Mouse (Mus musculus): ENCODE results near the gene AU021092. TPM values are rescaled to one million over a fixed set of nuclear protein-coding genes. Genes with fewer than 3 reads are reported as not detected.

AU021092 gene
- total RNA-seq (2023), result not detected

DNA sequence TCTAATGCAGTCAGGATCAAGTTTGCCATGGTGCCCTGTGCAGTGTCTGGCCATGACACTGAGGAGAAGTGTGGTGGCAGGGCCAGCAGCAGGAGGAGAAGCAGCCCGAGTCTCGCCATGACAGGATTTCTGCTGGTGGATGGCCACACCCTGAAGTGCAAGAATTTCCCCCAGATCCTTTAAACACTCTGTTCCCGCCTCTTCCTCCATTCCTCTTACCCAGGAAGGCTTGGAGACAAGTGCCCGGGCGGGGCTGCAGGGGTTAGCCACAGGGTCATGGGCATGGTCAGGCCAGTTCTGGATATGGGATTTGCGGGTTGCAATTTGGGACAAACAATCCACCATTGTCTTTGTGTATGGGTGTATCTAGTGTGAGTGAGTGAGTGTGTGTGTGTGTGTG lies at the start of gene AU021092:
AU021092 (minus strand) TSS at position 160 of the 400 bp plus-strand sequence.

DNA sequence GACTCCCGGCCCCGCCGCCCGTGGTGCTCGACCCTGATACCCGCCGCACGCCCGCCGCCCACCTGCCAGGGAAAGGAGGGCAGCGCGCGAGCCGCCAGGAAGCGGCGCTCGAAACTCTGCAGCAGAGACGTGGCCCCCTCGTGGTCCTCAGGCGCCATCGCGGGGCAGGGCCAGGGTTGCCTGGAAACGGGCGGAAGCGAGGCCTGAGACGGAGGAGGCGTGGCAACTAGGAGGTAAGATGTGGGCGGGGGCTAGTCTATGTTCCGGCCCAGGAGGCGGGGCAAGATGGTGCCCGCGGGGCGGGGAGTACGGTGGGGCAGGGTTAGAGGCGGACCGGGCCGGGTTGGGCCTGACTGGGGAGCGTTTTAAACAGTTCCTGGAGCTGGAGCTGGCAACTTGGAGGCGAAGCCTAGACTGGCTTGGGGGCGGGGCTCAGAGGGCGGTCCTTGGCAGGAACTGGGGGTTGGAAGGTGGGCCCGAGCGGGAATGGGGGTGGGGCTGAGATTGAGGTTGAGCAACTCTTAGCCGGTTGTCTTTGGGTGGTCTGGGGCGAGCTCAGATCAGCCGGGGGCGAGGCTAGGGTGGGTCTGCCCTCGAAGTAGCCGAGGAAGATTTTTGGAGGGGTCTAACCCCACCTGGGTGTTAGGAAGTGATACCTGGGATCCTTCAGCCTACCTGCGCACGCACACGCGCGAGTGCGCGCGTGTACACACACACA lies 33.8 kb upstream of the AU021092 start, which contains the start of gene Eef2kmt:
Eef2kmt (minus strand) TSS at position 205 of the 718 bp plus-strand sequence.

DNA sequence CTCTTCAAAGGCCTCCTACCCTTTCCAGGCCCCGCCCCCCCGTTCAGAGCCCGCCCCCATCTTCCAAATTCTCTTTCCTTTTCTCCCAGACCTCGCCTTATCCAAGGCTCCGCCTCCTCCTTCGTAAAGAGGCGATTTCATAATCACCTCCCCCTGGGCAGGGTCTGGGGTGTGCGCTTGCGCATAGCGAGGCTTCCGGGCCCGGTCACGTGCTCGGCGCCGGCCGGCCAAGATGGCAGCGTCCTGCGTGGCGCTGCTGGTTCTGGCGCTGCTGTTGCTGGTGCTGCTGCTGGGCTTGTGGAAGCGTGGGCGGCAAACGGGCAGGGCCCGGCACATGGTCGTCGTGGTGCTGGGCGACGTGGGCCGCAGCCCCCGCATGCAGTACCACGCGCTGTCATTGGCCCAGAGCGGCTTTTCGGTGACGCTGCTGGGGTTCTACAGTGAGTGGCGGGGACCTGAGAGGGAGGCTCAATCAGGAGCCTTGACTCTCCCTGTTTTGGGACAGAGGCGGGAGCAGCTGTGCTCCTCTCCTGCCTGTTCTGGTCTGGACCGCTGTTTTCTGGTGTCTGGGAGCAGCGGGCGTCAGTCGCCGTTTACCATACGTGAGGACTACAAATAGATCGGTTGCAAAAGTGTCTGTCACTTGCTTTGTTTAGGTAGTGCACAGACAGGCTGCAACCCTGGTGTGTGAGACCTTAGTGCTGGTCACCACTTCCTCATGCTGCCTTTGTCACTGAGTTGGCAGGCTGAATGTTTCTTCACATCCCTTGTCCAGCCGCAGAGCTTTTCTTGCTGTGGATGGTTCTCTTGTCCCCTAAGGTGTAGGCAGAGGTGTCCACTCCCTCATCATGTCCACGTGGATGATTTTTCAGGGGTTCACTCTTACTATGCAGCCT lies 11.6 kb upstream of the AU021092 start, which contains the start of gene Alg1:
Alg1 (plus strand) TSS at position 204 of the 896 bp plus-strand sequence.

DNA sequence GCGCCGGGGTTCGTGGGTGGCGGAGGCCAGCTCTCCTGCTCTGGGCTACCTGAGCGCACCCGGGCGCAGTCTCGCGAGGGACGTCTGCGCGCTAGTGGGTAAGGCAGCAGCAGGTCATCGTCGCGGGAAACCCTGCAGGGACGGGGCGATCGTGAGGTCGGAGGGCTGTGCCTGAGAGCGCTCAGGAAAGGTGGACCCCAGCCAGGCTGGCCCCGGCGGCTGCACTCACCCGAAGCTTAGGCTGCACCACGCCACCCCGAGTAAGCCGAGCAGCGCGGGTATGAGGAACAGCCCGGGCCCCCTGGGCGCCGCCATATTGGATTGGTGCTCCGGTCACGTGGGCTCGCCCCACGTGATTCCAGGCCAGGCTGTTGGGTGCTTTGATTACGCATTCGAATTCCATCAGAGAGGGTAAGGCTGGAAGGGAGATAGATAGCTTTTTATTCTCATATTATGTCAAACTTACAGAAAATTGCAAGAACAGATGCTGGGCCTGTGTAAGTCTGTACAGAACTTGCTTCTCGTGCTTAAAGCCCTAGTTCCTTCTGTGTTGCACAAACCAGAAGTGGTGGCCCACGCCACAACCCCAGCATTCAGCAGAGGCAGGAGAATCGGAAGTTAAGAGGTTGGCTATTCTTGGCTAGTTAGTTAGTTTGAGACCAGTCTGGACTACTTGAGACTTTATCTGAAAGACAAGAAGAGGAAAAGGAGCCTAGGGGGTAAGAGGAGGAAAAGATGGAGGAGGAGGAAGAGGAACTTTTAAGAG lies 18.2 kb downstream of the AU021092 start, which contains the start of gene Nagpa:
Nagpa (minus strand) TSS at position 345 of the 766 bp plus-strand sequence.

Other genes starting within 250 kb of the AU021092 start
- gene Sept12, start 224.4 kb downstream of the AU021092 start, total RNA-seq (2023), result not detected
- not detected for gene Smim22, start 215.0 kb downstream of the AU021092 start, total RNA-seq (2023)
- gene Rogdi, start 208.7 kb downstream of the AU021092 start, total RNA-seq (2023), result 100 to 1,000 TPM; 112 to 123 TPM
- gene Glyr1, start 172.4 kb downstream of the AU021092 start, total RNA-seq (2023), result 100 to 1,000 TPM; 147 to 159 TPM
- 10 to 100 TPM; 77.1 to 82.6 TPM for gene Ubn1, start 172.2 kb downstream of the AU021092 start, total RNA-seq (2023)
- gene Ppl, start 89.9 kb downstream of the AU021092 start, total RNA-seq (2023), result 1 to 10 TPM; 7.5 to 7.9 TPM
- gene Sec14l5, start 75.2 kb downstream of the AU021092 start, total RNA-seq (2023), result under 1 TPM; 0.09 to 0.24 TPM
- 10 to 100 TPM; 30.2 to 40.0 TPM for gene Nagpa, start 18.3 kb downstream of the AU021092 start, total RNA-seq (2023)
- gene Alg1, start 11.3 kb upstream of the AU021092 start, total RNA-seq (2023), result 10 to 100 TPM; 40.5 to 43.1 TPM
- gene Eef2kmt, start 33.7 kb upstream of the AU021092 start, total RNA-seq (2023), result 10 to 100 TPM; 16.8 to 23.3 TPM

Data from B cell, adult 67 days (primary cell).